Mouse (Mus musculus) heart, embryonic 11.5 days (tissue): ENCODE data around the gene Endov. TPM values are rescaled to one million over a fixed set of nuclear protein-coding genes. Genes with fewer than 3 reads are reported as not detected.

Experiments
- ATAC-seq: fragments of 200-750 bp; cut with Nextera tagmentation; replicated peaks from 2 replicates; pipeline ENCODE4 v1.8.0; 2017; ENCODE audit warnings: moderate library complexity; ENCODE audit not compliant: insufficient number of reproducible peaks, low FRiP score, low TSS enrichment
- H3K27ac ChIP-seq: fragments of 300-500 bp; sonication (generic); 2 replicates; pipeline ENCODE4 v1.5.1; 2014; ENCODE audit warnings: mild to moderate bottlenecking, low read depth, low read length
- H3K27me3 ChIP-seq: fragments of 300-500 bp; sonication (generic); 2 replicates; pipeline ENCODE4 v1.6.1; 2014; ENCODE audit warnings: mild to moderate bottlenecking, low read length, mixed read lengths; ENCODE audit not compliant: control insufficient read depth, insufficient read depth
- H3K36me3 ChIP-seq: fragments of 300-500 bp; sonication (generic); 2 replicates; pipeline ENCODE4 v1.6.1; 2014; ENCODE audit warnings: mild to moderate bottlenecking, low read length, moderate library complexity, mixed read lengths; ENCODE audit not compliant: control insufficient read depth, insufficient read depth
- H3K4me1 ChIP-seq: fragments of 300-500 bp; sonication (generic); 2 replicates; pipeline ENCODE4 v1.6.1; 2014; ENCODE audit warnings: low read length; ENCODE audit not compliant: control insufficient read depth, insufficient read depth
- H3K4me2 ChIP-seq: fragments of 300-500 bp; sonication (generic); 2 replicates; pipeline ENCODE4 v1.6.1; 2014; ENCODE audit warnings: mild to moderate bottlenecking, moderate library complexity
- H3K4me3 ChIP-seq: fragments of 300-500 bp; sonication (generic); 2 replicates; pipeline ENCODE4 v1.5.1; 2014; ENCODE audit warnings: low read depth, low read length
- H3K9ac ChIP-seq: fragments of 300-500 bp; sonication (generic); 2 replicates; pipeline ENCODE4 v1.6.1; 2014; ENCODE audit warnings: mild to moderate bottlenecking, low read depth, low read length, moderate library complexity
- H3K9me3 ChIP-seq: fragments of 300-500 bp; sonication (generic); replicated peaks from 2 replicates; pipeline ENCODE4 v1.6.1; 2016; ENCODE audit warnings: low read length; ENCODE audit not compliant: control insufficient read depth
- WGBS: fragments of 180-500 bp; shearing (Covaris S2); extraction: QIAGEN DNeasy Blood & Tissue Kit; methylation state at CpG from one replicate; pipeline ENCODE4 v1.1.7; 2014; ENCODE audit not compliant: insufficient replicate concordance; 5-methylcytosine and 5-hydroxymethylcytosine counted together
- polyA plus RNA-seq: library from polyadenylated mRNA; unstranded; fragments of >200 nt; fragmentation: Nextera tagmentation; extraction: Ambion mirVana; gene quantifications from 2 replicates; pipeline ENCODE4 v1.2.1, GENCODE M21; 2014

Gene Endov
- polyA plus RNA-seq, 1 experiment from 2014 or later = 8.9 TPM

- no peak for ATAC-seq
- Histone ChIP-seq H3K36me3 (no peaks in the 10 kb centered on the region), H3K9ac (no peak overlapping the region), H3K4me3 (peak overlapping the region; percentile 4; the same call in 1 of the 2 replicates), H3K9me3 (no peaks in the 10 kb centered on the region), H3K4me2 (peak overlapping the region; percentile 99), H3K4me1 (peaks cover 32% of the 10 kb centered on the region), H3K27ac (no peak overlapping the region), H3K27me3 (peaks cover 92% of the 10 kb centered on the region)
- 9% methylated on average over 10 of the region's 10 CpGs for WGBS
Measured at GRCm38 (mm10) chr11:119545741-119546495, 54.8 kb downstream of the Endov start.

GRCm38 (mm10) chr11:119546496-119547182, 55.5 kb downstream of the Endov start:
- H3K4me2 ChIP-seq = peak overlapping the region; percentile 99
- H3K4me1 ChIP-seq = peaks cover 34% of the 10 kb centered on the region
- H3K9ac ChIP-seq = peak overlapping the region; percentile 60; the same call in 1 of the 2 replicates
- no peak overlapping the region for H3K27ac ChIP-seq
- H3K27me3 ChIP-seq = peaks cover 91% of the 10 kb centered on the region
- WGBS = 2% methylated on average over 45 of the region's 46 CpGs
- no peak for ATAC-seq
- H3K4me3 ChIP-seq = peak overlapping the region; percentile 63
- no peaks in the 10 kb centered on the region for H3K36me3 ChIP-seq
- no peaks in the 10 kb centered on the region for H3K9me3 ChIP-seq

GRCm38 (mm10) chr11:119547183-119547921, 56.2 kb downstream of the Endov start, which contains the start of gene Nptx1:
Nptx1 (minus strand) TSS chr11:119547753.
- Histone ChIP-seq H3K36me3 (no peaks in the 10 kb centered on the region), H3K4me3 (peak within 1 kb of the TSS; percentile 63), H3K4me2 (peak within 1 kb of the TSS; percentile 99), H3K4me1 (peaks cover 34% of the 10 kb centered on the region), H3K27ac (no peak within 1 kb of the TSS), H3K9me3 (no peaks in the 10 kb centered on the region), H3K9ac (peak within 1 kb of the TSS; percentile 60), H3K27me3 (peaks cover 94% of the 10 kb centered on the region)
- no peak for ATAC-seq
- under 1% methylated on average over 86 of the region's 90 CpGs for WGBS

GRCm38 (mm10) chr11:119547951-119548591, 56.9 kb downstream of the Endov start:
- no peak for ATAC-seq
- H3K9ac ChIP-seq = peak overlapping the region; percentile 60
- H3K9me3 ChIP-seq = no peaks in the 10 kb centered on the region
- H3K36me3 ChIP-seq = no peaks in the 10 kb centered on the region
- H3K27me3 ChIP-seq = peaks cover 92% of the 10 kb centered on the region
- no peak overlapping the region for H3K27ac ChIP-seq
- under 1% methylated on average over 37 of the region's 39 CpGs for WGBS
- H3K4me1 ChIP-seq = peaks cover 34% of the 10 kb centered on the region
- peak overlapping the region; percentile 99 for H3K4me2 ChIP-seq
- peak overlapping the region; percentile 63 for H3K4me3 ChIP-seq

GRCm38 (mm10) chr11:119548741-119549370, 57.7 kb downstream of the Endov start:
- Histone ChIP-seq H3K9me3 (no peaks in the 10 kb centered on the region), H3K4me2 (peak overlapping the region; percentile 99), H3K9ac (peak overlapping the region; percentile 49; the same call in 1 of the 2 replicates), H3K27ac (no peak overlapping the region), H3K4me3 (peak overlapping the region; percentile 63), H3K27me3 (peaks cover 87% of the 10 kb centered on the region), H3K4me1 (peaks cover 34% of the 10 kb centered on the region), H3K36me3 (no peaks in the 10 kb centered on the region)
- ATAC-seq = no peak
- 1% methylated on average over 37 of the region's 37 CpGs for WGBS

- H3K36me3 ChIP-seq = no peaks in the 10 kb centered on the region
- H3K4me3 ChIP-seq = peak overlapping the region; percentile 63
- H3K4me2 ChIP-seq = peak overlapping the region; percentile 99
- no peak for ATAC-seq
- no peaks in the 10 kb centered on the region for H3K9me3 ChIP-seq
- no peak overlapping the region for H3K27ac ChIP-seq
- 1% methylated on average over 43 of the region's 43 CpGs for WGBS
- peak overlapping the region; percentile 49; the same call in 1 of the 2 replicates for H3K9ac ChIP-seq
- H3K4me1 ChIP-seq = peaks cover 34% of the 10 kb centered on the region
- peaks cover 87% of the 10 kb centered on the region for H3K27me3 ChIP-seq
Measured at GRCm38 (mm10) chr11:119549371-119549811, 58.2 kb downstream of the Endov start.

GRCm38 (mm10) chr11:119550546-119551335, 59.6 kb downstream of the Endov start:
- no peak overlapping the region for H3K4me2 ChIP-seq
- H3K9me3 ChIP-seq = no peaks in the 10 kb centered on the region
- no peak overlapping the region for H3K27ac ChIP-seq
- H3K36me3 ChIP-seq = no peaks in the 10 kb centered on the region
- peaks cover 34% of the 10 kb centered on the region for H3K4me1 ChIP-seq
- ATAC-seq = no peak
- 50% methylated on average over 10 of the region's 10 CpGs for WGBS
- peaks cover 84% of the 10 kb centered on the region for H3K27me3 ChIP-seq
- H3K4me3 ChIP-seq = no peak overlapping the region
- H3K9ac ChIP-seq = no peak overlapping the region
